Mouse (Mus musculus) B cell, adult 67 days (primary cell): ENCODE data around the gene Ern2. TPM values are rescaled to one million over a fixed set of nuclear protein-coding genes. Genes with fewer than 3 reads are reported as not detected.

Source experiments
- total RNA-seq, 2 experiments: library from RNA; stranded (reverse); gene quantifications; 4 replicates each; pipeline ENCODE4 v1.2.4; 2023

The Ern2 gene
- not detected for total RNA-seq

GRCm38 (mm10) chr7:122186043-122186442 is at the start of gene Ern2:
Gene Ern2, minus strand, starts transcription at chr7:122186207.

GRCm38 (mm10) chr7:122219315-122219801 is 33.4 kb upstream of the Ern2 start, which contains the start of gene Chp2:
Gene Chp2, plus strand, starts transcription at chr7:122219496.

DNA sequence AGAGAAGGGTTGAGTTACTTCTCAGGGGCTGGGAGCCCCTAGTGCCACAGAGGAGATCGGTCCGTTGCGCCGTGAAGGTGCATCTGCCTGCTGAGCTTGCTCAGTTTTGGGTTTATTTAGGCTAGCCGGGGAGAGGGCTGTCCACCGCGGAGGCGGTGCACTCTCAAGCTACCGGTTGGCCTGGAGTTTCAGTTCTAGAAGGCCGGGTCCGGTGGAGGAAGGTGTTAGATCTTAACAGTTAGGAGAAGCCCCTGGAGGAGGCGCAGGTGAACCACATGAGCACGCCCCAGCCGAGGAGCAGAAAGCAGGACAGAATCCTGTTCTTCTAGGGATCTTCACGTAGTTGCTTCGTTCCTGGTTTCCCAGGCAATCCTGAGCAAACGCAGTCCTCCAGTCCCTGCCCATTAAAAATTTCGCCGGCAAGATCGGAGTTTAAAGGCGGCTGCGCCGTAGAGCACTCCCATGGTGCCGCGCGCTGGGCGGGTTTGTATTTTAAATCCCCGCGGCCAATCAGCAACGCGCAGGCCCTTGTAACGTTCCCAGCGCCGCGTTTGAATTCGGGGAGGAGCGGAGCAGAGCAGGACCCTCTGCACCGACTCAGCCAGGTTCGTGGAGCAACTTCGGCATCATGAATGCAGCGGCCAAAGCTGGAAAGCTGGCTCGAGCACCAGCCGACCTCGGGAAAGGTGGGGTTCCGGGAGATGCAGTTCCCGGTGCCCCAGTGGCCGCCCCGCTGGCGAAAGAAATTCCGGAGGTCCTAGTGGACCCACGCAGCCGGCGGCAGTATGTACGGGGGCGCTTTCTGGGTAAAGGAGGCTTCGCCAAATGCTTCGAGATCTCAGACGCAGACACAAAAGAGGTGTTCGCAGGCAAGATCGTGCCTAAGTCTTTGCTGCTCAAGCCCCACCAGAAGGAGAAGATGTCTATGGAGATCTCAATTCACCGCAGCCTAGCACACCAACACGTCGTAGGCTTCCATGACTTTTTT is 26.8 kb downstream of the Ern2 start, which contains the start of gene Plk1:
Gene Plk1 (plus strand): TSS at position 525 of the 988 bp plus-strand sequence.

GRCm38 (mm10) chr7:122132497-122133337 is 53.3 kb downstream of the Ern2 start, which contains the start of the genes Palb2 and Dctn5:
Gene Palb2, minus strand, starts transcription at chr7:122132985.
Gene Dctn5, plus strand, starts transcription at chr7:122133041.

Other genes starting within 250 kb of the Ern2 start
- gene Cog7, start 204.5 kb downstream of the Ern2 start, total RNA-seq, result 10 to 100 TPM; 14.7 to 14.9 TPM
- 100 to 1,000 TPM; 366 to 392 TPM for gene Gga2, start 165.0 kb downstream of the Ern2 start, total RNA-seq
- 10 to 100 TPM; 44.9 to 49.4 TPM for gene Ubfd1, start 119.0 kb downstream of the Ern2 start, total RNA-seq
- gene Ears2, start 118.9 kb downstream of the Ern2 start, total RNA-seq, result 10 to 100 TPM; 17.4 to 19.4 TPM
- 10 to 100 TPM; 60.5 to 80.7 TPM for gene Ndufab1, start 84.3 kb downstream of the Ern2 start, total RNA-seq
- 1 to 10 TPM; 8.9 to 9.7 TPM for gene Palb2, start 53.2 kb downstream of the Ern2 start, total RNA-seq
- gene Dctn5, start 53.2 kb downstream of the Ern2 start, total RNA-seq, result 10 to 100 TPM; 76.0 to 84.1 TPM
- 1 to 10 TPM; 4.5 to 4.7 TPM for gene Plk1, start 26.8 kb downstream of the Ern2 start, total RNA-seq
- not detected for gene Chp2, start 33.3 kb upstream of the Ern2 start, total RNA-seq
- 100 to 1,000 TPM; 579 to 593 TPM for gene Prkcb, start 102.5 kb upstream of the Ern2 start, total RNA-seq